Mouse (Mus musculus) T-helper 1 cell (primary cell): ENCODE measurements at regions not wholly inside any gene's neighbourhood (a gene's known extent, or its start where the extent isn't known, plus 50 kb on each side); places are given as distances from the start of the nearest gene placed in this dataset.

ENCODE experiments used
- in situ Hi-C: fragments of 300-600 bp; cut with MboI, MseI; formaldehyde crosslinking; loops from one replicate; pipeline ENCODE4 v1.15.1; 2025; ENCODE audit warnings: high pct_unique_total_duplicates

GRCm38 (mm10) chr9:86230673-86231350 is 233.9 kb downstream of the Ube2cbp start:
- in situ Hi-C loops, result no loop called here

- in situ Hi-C loops, result no loop called here
These were observed 233.1 kb downstream of the Ube2cbp start for GRCm38 (mm10) chr9:86231692-86232091.

GRCm38 (mm10) chr9:86232174-86232573 is 232.6 kb downstream of the Ube2cbp start:
- in situ Hi-C loops, result no loop called here

GRCm38 (mm10) chr9:86233775-86234174 is 231.0 kb downstream of the Ube2cbp start:
- in situ Hi-C loops, result no loop called here

GRCm38 (mm10) chr9:86238691-86239090 is 226.1 kb downstream of the Ube2cbp start:
- in situ Hi-C loops, result no loop called here

- in situ Hi-C loops, result no loop called here
These were observed 224.5 kb downstream of the Ube2cbp start for GRCm38 (mm10) chr9:86240287-86240686.

- in situ Hi-C loops, result no loop called here
These were observed 223.9 kb downstream of the Ube2cbp start for GRCm38 (mm10) chr9:86240896-86241295.

- in situ Hi-C loops, result no loop called here
These were observed 214.6 kb downstream of the Ube2cbp start for GRCm38 (mm10) chr9:86250197-86250596.

- in situ Hi-C loops, result no loop called here
These were observed 213.4 kb downstream of the Ube2cbp start for GRCm38 (mm10) chr9:86251331-86251730.
